Mouse (Mus musculus) ovary, adult 18-20 months (tissue): ENCODE data around the gene Ppp1r1b.
A peak's percentile ranks its signal among the peaks of the same experiment; 100 is the strongest.
"Not testable (repeated sequence)": the region's sequence is repeated elsewhere in the genome, so short reads cannot be mapped to it uniquely, and the experiment has no call there.

Source experiments
- DNase-seq: peaks from one replicate; pipeline ENCODE4 v3.0.0; 2022; ENCODE audit warnings: low spot score, mixed read lengths

Gene Ppp1r1b

DNA sequence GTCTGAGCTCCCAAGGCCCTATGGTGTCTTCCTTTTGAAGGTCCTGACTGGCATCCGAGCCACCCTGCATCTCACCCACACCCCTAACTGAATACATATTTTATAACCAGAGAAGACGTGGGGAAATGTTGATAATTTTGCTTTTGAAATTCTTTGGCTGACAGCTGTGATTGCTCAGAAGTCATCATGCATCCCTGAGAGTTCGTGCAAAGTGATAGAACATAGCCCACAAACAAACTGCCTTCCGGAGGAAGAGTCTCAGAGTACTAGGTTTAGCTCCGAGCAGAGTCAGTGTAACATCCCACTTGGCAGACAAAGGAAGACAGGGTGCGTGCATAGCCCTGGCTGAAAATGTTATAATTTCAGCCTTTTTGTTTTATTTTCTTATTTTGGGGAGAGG, 25.0 kb downstream of the Ppp1r1b start:
- no peak for DNase-seq

DNA sequence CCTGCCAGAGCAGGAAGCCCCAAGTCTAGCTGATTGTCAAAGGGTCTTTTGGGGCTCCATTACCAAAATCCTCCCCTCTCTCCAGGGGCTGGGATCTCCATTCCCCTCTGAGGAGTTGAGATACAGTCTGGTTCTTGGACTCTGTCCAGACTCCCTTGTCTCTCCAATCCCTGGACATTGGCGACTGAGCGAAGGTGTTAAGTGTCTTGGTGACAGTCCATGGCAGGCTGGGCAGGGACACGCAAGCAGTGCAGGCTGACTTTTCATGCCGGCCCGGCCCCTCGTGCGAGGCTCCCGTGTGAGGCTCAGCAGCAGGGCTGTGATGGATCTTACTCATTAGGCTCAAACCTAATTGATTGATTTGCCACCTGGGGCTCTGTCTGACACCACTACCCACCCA, 26.1 kb downstream of the Ppp1r1b start:
- DNase-seq: no peak

DNA sequence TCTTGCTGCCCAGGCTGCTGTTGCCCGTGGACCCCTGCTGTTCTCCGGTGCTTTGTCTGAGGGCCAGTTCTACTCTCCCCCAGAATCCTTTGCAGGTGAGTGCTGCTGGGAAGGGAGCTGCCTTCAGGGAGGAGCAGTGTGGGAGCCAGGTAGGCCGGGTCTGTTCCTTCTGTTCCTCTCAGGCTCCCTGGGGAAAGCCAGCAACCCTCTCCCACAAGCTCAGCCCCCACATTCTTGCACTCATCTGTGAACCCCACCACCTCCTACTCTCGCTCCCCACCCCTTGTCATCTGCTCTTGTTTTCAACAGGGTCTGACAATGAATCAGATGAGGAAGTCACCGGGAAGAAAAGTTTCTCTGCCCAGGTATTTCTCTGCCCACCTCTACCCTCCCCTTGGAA, 28.6 kb downstream of the Ppp1r1b start:
- no peak for DNase-seq

DNA sequence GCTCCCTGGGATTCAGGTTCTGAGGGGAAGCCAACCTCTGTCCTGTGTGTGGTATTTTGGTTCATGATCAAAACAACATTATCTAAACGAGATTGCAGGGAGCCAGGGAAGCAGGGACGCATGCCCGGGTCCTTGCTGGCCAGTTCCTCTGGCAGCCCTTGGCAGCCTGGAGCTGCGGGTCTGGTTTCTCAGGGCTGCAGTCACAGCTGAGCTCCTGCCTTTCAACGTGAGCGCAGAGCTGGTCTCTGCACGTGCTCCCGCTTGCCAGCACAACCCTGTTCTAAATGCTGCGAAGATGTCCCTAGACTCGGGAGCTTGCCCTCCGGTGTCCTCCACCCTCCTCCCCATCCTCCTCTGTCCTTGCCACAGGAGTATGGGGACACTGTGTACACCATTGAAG, 29.6 kb downstream of the Ppp1r1b start:
- peak; percentile 67 for DNase-seq

DNA sequence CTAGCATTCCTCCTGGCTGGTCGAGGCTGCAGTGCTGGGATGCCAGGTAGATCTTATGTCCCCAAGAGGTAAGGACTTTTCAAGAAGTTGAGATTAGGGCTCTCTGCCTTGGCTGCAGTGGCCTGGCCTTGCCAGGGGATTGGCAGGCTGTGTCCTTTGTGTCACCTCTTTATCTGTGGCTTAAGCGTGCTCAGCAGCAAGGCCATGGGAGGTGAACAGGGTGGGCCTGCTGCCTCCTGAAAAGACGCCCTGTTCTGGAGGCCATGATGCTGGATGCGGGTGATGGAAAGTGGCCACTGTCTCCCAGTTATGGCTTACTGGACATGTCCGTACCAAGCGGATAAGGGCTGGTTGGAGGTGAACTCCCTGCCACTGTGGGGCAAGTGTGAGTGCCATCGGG, 31.2 kb downstream of the Ppp1r1b start:
- no peak for DNase-seq

DNA sequence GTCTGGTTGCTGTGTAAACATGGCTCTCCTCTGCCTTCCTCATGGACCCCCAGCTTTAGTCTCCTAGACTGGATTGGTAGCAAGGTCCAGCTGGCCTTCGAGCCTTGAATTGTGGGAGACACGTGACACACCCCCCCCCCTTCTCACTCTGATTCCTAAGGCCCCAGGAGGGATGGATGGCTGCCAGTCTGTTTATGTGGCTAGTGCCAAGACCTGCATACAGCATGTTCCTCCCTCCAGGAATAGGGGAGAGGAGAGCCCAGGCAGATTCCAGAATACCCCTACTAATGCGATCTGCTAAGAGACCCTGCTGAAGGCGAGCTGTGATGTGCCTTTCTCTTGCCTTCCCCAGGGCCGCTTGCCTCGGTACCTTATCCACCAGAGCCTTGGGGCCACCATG, 31.9 kb downstream of the Ppp1r1b start:
- DNase-seq: no peak

DNA sequence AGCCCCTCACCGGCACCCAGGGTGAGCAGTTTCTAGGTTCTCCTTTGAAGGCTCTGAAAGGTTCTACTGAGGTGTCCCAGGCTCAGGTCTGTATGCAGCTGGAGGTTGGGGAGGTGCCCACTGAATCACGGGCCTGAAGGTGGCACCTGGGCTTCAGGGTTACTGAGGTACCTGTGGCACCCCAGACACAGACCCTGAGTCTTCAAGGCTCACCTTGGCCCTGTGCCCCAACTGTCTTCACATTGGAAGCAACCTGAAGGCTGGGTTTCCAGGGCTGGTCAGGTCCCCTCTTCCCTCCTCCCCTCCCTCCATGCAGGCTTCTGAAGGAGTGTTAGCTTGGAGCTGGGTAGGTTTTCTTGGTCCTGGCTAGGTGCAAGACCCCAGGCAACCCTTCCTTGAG, 33.4 kb downstream of the Ppp1r1b start:
- no peak for DNase-seq

DNA sequence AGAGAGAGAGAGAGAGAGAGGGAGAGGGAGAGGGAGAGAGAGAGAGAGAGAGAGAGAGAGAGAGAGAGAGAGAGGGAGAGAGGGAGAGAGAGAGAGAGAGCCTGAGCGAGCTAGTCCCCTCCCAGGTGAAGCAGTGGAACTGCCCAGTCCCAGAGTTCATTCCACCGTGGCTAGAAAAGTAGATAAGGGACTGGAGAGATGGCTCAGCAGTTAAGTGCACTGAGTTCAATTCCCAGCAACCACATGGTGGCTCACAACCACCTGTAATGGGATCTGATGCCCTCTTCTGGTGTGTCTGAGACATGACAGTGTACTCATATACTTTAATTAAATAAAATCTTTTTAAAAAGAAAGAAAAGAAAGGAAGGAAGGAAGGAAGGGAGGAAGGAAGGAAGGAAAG, 34.2 kb downstream of the Ppp1r1b start:
- not testable (repeated sequence) for DNase-seq

DNA sequence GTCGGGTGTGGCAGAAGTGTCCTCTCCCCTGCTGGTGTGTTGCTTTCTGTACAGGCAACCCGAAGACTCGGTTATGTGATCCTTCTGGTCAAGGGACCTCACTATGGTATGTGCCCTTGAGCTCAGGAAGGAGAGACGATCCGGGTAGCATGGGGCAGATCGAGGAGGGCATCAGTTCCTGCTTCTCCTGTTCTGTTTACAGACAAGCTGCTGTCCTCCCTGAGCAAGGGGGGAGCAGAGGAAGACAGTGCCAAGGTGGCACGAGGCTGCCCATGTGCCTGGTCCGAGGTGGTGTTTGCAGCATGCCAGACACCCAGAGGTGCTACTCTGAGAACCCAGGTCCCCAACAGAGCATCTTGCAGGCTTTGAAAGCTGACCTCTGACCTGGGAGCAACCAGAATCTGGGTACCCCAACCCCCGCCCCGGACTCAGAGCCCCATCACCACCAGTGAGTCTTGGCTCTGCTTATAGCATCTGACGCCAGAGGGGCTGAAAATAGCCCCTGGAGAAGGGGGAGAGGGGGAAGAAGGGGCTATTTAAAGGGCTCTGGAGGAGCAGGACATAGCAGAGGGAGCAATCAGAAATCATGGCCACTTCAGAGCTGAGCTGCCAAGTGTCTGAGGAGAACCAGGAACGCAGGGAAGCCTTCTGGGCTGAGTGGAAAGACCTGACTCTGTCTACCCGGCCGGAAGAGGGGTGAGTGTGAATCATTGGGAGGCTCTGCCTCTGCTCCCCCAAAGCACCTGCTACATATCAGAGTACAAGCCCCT, 35.2 kb downstream of the Ppp1r1b start, which contains the start of gene Tcap:
Tcap (plus strand) TSS at position 551 of the 770 bp plus-strand sequence.
- DNase-seq: no peak

DNA sequence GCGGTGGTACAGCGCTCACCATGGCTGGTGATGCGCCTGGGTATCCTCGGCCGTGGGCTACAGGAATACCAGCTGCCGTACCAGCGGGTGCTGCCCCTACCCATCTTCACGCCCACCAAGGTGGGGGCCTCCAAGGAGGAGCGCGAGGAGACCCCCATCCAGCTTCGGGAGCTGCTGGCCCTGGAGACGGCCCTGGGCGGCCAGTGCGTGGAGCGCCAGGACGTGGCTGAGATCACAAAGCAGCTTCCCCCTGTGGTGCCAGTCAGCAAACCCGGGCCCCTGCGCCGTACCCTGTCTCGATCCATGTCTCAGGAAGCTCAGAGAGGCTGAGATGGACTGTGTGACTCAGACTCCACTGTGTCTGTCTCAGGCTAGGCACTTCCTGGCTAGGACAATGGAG, 36.0 kb downstream of the Ppp1r1b start:
- no peak for DNase-seq

DNA sequence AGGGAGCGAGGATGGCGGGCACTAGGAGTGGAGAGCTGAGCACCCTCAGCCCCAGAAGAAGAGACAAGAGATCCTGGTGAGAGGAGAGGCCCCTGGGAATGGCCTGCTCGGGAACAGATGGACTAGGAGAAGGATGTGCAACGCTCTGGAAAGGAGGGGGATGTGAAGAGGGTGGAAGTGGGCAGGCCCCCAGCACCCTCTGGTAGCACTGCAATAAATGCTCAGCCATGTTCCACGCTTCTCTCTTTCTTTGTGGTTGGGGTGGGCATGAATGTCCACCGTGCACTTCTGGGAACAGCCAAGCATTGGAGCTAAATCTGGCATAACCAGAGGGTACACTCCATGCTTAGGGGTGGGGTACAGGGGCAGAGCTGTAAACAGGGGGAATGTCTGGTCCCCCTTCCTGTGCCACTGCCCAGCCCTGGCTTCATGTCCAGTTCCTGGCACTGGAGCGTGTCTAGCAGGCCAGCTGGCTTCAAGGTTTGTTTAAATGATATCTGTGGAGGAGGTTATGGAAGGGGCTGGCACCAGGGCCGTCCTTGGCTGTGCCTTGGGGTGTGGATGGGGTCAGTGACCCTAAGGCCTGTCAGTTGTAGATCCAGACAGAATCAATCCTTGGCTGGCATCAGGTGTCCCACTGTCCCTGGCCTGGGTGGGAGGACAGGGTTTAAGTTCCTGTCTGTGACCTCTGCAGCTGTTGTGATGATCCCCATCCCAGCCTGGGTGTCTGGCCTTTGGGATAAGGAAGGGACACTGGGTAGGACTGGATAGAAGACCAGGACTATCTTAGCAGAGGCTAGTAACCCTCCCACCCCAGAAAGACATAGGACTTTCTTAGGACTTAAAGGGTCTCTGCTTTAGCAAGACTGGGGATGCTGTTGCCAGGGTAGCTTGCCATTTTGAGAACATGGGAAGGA, 36.8 kb downstream of the Ppp1r1b start:
- no peak for DNase-seq

DNA sequence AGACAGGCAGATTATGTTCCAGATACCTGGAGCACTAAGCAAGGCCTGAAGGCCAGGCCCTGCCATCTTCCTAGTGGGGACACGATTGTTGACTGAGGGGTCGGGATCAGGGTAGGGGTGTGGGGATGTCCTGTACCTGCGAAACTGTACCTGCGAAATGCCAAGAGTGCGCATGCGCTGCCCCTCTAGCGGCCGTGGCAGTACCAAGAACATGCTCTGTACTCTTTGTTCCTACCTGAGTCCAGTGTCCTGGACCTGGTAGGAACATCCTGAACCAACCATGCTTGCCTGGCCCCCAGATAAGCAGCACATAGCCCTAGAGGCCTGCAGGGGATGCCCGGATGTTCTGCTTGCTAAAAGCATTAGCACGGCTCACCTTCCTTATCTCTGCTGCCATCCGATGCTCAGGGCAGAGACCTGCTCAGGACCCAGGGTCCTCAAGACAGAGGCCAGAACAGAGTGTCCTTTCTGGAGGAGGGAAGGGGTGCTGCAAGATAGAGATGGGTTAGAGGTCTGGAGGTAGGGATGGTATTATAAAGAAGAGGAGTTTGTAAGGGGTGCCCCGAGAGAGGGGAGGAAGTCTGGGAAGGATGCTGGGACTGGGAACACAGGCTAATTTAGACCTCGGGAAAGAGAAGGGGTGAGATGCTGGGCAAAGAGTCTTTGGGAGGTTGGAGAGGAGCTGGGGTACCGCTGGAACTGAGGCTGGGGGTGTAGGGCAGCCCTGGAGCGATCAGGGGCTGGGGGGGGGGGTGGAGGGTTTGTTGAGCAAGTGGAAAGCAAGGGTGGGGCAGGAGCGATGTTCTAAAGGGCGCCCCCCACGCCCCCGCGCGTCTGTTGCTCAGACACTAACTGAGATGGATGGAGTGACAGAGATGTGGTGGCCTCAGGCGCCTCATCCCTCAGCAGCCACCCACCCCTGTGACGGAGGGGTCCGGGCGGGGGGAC, 37.7 kb downstream of the Ppp1r1b start, which contains the start of gene Pnmt:
Pnmt (plus strand) TSS at position 813 of the 948 bp plus-strand sequence.
- DNase-seq: no peak

DNA sequence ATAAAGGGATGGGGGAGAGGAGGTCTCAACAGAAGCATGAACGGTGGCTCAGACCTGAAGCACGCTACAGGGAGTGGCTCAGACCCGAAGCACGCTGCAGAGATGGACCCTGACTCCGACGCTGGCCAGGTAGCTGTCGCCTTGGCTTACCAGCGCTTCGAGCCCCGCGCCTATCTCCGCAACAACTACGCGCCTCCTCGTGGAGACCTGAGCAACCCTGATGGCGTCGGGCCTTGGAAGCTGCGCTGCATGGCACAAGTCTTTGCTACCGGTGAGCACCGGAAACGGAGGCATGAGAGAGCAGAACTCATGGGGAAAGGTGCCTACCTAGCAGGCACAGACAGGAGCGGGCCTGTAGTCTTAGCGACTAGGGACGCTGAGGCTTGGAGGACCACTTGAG, 38.4 kb downstream of the Ppp1r1b start:
- DNase-seq: no peak

DNA sequence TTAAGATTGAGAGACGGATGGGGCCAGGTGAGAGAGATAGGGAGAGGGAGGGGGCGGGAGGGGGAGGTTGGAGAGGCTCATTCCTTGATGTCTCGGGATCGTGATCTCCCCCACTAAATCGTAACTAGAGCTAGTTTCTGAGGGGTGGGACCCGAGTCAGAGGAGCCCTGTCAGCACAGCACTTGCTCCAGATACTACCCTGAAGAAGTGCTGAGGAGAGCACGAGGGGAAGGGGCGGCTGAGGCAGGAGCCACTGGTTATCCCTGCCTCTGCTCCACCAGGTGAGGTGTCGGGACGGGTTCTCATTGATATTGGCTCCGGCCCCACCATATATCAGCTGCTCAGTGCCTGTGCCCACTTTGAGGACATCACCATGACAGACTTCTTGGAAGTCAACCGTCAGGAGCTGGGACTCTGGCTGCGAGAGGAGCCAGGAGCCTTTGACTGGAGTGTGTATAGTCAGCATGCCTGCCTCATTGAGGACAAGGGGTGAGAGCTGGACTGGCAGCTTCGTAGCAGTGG, 38.9 kb downstream of the Ppp1r1b start:
- no peak for DNase-seq

DNA sequence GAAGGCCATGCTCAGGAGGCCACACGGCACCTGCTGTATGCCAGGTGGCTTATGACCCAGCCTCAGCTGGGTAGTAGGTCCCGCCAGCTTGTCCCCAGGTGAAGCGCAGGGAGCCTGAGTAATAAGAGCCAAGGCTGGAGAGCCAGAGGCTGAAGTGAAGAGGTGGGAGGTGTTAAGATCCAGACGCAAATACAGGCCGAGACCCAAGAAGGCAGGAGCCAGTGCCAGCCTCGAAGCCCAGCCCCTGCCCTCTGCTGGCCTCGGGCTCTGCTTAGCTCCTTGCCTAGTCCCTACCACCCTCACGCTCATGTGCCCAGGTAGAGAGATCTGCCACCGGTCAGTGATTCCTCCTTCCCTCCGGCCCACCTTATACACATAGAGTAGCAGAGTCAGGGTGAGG, 40.1 kb downstream of the Ppp1r1b start:
- DNase-seq: no peak

DNA sequence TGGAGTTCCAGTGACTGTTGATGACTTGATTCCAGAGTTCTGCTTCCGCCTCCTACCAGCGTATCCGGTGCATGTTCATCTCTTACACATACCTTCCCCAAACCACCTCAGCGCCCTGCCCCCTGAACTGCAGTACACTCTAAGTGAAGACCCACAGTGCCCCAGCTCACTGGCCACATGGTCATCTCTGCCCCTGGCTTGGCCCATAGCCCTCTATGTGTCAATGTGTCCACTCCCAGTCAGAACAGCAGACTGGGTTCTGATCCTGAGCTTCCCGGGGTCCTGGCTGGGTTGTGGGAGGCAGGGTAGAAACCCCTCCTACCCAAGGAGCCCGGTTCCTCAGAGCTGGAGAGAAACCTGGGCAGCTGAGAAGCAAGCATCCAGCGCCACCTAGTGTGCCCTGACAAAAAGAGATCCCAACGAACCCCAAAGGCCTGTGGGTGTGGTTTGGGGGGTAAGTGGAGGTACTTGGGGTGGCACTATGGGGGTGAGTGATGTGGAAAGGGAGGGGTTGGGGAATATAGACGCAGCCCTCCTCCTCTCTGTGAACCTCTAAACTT, 41.1 kb downstream of the Ppp1r1b start:
- DNase-seq: no peak

DNA sequence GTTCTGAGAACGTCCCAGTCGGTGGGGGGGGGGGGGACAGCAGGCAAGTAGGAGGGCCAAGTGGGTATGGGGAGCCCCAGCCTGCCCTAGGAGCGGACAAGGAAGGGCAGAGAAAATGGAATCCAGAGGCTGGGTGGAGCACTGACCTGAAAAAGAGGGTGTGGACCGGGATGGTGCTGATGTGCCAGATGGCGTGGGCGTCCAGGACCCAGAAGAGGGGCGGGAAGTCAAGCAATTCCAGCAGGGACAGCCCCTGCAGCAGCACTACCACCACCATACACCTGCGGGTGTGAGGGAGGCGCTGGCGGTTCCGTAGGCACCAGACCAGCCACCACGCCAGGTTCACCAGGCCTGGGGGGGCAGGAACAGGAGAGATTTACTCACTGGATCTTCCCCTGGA, 41.9 kb downstream of the Ppp1r1b start:
- no peak for DNase-seq

DNA sequence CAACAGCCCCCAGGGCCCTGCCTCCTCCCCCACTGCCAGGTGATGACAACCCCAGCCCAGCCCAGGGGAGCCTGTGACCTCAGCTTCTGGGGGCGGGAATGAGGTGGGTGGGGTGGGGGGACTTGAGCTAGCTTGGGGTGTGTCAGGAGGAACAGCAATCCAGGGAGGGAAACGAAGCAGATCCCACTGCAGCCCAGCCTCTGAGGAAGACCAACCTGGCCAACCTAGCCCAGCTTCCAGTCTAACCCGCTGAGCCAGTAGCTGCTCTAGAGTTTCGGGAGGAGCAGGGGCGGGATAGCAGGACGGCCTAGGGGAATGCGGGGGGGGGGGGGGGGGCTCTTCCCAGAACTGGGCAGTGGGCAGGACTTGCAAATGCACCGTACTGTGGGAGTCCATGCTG, 43.8 kb downstream of the Ppp1r1b start:
- no peak for DNase-seq

DNA sequence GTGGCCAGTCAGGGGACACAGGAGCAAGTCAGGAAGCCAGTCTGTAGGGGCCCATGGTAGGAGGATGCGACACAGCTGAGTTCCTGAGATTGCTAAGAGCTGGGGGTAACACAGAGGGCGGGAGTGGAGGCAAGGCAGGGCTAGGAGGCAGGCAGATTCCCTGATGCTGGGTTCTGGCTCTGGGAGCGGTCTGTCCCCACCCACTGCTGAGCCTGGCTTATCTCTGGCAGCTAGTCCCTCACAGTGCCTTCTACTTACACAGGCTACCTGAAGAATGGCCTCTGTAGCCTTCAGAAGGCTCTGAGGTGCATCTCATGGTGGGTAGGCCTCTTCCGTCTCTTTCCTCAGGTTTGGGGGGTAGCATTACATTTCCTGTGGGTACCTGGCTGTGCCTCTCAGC, 44.4 kb downstream of the Ppp1r1b start:
- DNase-seq: no peak

DNA sequence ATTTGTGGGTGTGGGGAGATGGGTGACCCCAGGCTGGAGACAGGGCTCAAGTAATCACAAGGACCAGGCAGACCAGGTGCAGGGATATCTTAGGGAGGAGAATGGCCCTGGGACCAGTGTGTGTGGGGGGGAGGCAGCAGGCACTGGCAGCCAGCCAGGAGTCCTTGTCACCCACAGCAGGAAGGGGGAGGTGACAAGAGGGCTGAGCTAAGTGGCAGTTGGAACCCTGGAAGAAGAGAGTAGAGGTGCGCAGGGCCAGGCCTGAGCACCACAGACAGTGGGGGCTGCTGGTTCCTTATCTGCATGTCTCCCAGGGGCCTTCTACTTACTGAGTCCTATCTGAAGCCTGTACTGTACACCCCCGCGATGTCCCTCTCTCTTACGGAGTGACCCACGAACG, 45.1 kb downstream of the Ppp1r1b start:
- peak; percentile 59 for DNase-seq

DNA sequence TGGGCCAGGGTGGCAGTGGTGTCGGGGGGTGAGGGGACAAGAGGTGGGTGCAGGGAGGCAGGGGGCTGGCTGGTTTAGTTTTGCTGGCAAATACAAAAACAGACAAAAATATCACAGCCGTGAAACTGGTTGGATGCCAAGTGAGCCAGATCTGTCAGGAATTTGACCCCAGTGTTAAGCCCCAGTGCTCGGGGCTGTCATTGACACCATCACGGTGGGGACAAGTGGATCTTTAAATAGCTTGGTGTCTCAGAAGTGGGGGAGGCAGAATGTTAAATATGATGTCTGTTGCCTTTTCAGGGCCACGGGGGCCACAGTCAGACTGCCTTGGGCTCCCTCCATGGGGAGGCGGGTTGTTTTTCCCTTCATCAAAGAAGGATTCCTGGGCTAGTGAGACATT, 46.1 kb downstream of the Ppp1r1b start:
- DNase-seq: no peak
